Mouse (Mus musculus) olfactory bulb, adult 2 months (tissue): Measurements from ENCODE around the gene Zfp825.
"Not testable (repeated sequence)": the region's sequence is repeated elsewhere in the genome, so short reads cannot be mapped to it uniquely, and the experiment has no call there.

Experiments
- CTCF ChIP-seq: fragments of 200-500 bp; IDR thresholded peaks from 2 replicates; pipeline ENCODE4 v1.5.1; 2012; ENCODE audit warnings: low read depth, mild to moderate bottlenecking, low read length, moderate library complexity; ENCODE audit not compliant: insufficient read depth
- POLR2A ChIP-seq: fragments of 200-500 bp; IDR thresholded peaks from 2 replicates; pipeline ENCODE4 v1.6.1; 2012; ENCODE audit warnings: mild to moderate bottlenecking, low read depth, low read length, moderate library complexity; ENCODE audit not compliant: insufficient read depth

GRCm38 (mm10) chr13:74522141-74522480 lies 28.3 kb upstream of the Zfp825 start:
- TF ChIP-seq POLR2A, CTCF: not testable (repeated sequence)
